Mouse (Mus musculus) heart, postnatal 25 days (tissue): ENCODE results near the gene Hist1h2bk. TPM values are rescaled to one million over a fixed set of nuclear protein-coding genes. Genes with fewer than 3 reads are reported as not detected.

Source experiments
- DNase-seq: peaks from one replicate; pipeline ENCODE4 v3.0.0; 2022; ENCODE audit warnings: low spot score
- intact Hi-C: fragments of 180-260 bp; cut with DNase I; formaldehyde crosslinking; loops from one replicate; pipeline ENCODE4 v1.15.1; 2025
- total RNA-seq, 2 experiments: library from RNA; stranded (reverse); gene quantifications; 2 replicates each; pipeline ENCODE4 v1.2.3; 2021

Hist1h2bk gene
- total RNA-seq, 2 experiments from 2014 or later: 17.2 to 23.4 TPM

DNA sequence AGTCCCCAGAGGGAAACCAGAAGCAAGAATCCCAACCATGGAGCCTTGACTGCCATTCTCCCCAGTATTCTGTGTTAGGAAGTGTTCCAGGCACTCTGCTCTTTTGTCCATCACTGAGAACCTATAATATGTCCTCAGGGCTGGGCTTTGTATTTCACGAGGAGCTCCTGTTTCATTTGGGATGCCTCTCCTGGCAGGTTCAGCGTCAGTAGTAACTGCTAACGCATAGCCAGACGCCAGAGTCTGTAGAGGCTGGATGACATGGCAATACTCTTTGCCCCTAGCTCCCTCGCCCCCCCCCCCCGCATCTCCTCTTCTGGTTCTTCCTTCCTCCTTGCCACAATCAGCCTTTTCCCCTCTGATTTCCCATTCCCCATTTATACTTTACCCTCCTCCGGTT, 26.0 kb upstream of the Hist1h2bk start, which contains the start of gene Prss16:
Prss16 (minus strand) TSS at position 101 of the 400 bp plus-strand sequence.
- no peak for DNase-seq
- intact Hi-C loops: no loop called here

GRCm38 (mm10) chr13:22013716-22014115, 22.0 kb upstream of the Hist1h2bk start:
- DNase-seq: no peak
- intact Hi-C loops: loop anchor here (2.0 kb wide), 1 partner anchor 19 kb away; no protein-coding TSS in a partner anchor

- no peak for DNase-seq
- intact Hi-C loops: loop anchor here (2.0 kb wide), 1 partner anchor 20 kb away; no protein-coding TSS in a partner anchor
These were observed 21.2 kb upstream of the Hist1h2bk start for GRCm38 (mm10) chr13:22014411-22014845.

GRCm38 (mm10) chr13:22015479-22016450, 19.9 kb upstream of the Hist1h2bk start:
- peak; percentile 29 for DNase-seq
- intact Hi-C loops: loop anchor here (2.0 kb wide), 1 partner anchor 21 kb away; no protein-coding TSS in a partner anchor

DNA sequence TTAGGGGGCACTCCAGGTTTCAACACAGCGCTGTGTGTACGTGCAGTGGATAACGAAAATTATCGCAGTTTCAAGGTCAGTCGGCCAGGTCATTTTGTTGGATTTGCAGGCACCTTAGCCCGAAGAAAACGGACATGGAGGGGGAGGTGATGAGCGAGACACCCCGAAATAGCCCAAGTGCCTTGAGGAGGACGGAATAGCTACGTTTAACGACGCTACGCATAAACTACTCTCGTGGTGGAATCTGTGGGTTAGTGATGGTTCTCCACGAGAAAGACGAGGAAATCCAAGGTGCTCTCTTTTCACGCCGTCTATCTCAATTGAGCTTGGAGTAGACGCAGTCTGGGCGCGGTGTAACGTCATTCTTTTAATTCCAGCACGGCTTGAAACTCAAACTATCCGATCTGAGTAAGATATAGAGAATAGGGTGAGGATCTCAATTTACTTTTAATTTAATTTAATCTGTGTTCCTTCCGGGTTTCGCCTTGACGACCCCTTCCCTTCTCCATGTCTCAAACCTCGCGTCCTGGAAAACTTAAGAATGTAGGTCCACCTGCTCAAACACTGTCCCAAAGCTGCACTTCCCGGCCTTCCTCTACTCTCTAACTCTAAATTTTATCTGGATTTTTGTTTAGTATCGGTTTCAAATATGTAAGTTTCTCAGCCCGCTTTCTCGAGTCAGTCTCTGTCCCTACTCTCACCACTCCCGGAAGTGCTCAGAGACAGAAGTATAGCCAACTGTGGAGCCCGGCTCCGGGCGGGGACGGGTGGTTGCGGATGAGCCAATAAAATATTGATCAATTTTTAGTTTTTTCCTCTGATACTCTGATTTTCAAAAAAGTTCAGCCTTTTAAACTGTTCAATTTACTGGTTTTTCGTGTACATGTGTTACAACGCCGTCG, 15.5 kb upstream of the Hist1h2bk start:
- DNase-seq: no peak
- intact Hi-C loops: loop anchor here (2.0 to 10.0 kb wide), 5 partner anchors 45 to 1497 kb away; no protein-coding TSS in a partner anchor

DNA sequence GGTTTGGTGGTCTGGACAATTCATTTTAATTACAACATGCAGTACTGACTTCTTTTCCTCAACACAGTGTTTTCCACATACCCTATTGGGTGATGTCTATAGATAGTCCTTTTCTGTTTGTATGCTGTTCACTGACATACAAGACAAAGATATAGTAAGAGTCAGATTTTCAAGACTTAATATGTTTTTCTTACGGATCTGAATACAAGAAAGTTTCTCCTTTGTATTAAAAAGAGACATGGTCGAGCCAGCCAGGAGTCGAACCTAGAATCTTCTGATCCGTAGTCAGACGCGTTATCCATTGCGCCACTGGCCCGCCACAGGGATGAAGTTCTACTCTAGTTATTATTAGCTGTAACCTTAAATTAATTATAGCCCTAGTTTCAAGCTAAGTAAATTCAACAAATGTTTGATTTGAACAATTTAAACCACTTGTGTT, 14.8 kb upstream of the Hist1h2bk start:
- intact Hi-C loops: loop anchor here (2.0 to 10.0 kb wide), 5 partner anchors 46 to 1496 kb away; no protein-coding TSS in a partner anchor
- peak; percentile 35 for DNase-seq

DNA sequence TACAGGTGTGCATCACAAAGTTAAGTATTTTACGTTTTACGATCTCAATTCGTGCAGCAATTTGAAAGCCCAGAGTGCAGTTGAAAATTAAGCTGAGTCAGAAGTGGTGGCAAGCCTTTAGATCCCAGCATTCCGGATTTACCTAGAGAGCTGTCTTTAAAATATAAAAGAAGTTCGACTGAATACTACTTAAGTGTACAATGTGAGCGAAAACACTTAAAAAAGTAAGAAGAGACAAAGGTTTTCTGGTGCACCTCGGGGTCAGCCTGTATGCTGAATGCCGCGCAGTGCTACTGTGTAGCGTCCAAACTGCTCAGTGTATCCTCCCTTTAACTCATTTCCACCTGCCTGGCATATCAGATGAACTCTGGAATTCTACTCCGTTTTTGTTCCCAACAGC, 14.1 kb upstream of the Hist1h2bk start:
- intact Hi-C loops: loop anchor here (2.0 to 10.0 kb wide), 5 partner anchors 47 to 1496 kb away; no protein-coding TSS in a partner anchor

DNA sequence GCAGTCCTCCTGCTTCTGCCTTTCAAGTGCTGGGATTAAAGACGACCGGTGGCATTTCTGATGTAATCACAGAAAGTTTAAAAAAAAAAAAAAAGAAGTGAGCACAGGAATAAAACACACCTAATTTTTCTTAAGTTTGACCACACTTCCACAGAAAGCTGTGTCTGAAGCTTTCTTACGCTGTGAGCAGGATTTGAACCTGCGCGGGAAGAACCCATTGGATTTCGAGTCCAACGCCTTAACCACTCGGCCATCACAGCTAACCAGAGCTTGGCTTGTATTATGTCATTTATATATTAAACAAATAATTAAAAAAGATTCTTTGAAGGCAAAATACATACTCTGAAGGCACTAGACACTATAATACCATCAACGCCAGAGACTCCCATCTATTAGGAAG, 13.4 kb upstream of the Hist1h2bk start:
- intact Hi-C loops: loop anchor here (5.0 to 10.0 kb wide), 4 partner anchors 100 to 1495 kb away; no protein-coding TSS in a partner anchor
- peak; percentile 60 for DNase-seq

More for the DNA sequence above, 14.1 kb upstream of the Hist1h2bk start:
- DNase-seq: no peak

DNA sequence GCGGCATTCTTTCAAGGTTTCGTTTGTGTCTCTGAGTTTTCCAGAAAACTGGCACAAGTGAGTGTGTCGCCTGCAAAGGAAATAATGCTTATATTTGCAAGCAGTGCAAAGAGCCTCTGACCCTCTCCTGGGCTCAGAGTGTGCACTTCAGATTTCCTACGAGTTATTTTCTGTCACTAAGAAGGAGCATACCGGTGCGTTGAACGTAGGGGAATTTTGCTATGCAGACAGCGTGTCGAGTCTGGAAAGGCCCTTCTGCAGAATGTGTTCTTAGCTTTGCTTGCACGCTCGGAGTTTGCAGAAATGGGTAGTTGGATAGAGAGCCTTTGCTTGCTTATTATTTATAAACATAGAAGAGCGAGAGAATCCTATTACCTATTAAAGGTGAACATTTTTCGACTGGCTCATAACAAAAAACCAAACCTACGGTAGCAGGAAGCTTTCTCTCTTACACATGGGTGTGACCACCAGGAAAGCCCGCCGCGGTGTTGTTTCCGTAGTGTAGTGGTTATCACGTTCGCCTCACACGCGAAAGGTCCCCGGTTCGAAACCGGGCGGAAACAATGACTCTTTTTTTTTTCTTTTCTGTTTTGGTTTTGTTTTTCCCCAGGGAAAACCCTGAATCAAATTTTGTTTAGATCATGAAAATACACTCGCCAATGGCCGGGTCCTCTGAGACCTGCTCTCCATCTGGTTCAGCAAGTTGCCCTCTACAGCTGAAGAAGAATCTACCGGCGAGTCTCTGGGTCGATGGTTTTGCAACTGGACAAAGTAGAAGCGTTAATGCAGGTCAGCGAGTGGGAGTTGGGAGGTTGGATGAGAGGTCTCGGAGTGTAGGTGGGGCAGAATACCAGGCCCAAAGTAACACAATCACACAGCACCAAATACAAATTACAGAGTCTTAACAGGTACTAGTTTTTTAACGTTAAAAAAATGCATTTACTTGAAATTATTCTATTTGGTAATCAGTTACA, 9.3 kb upstream of the Hist1h2bk start:
- intact Hi-C loops: loop anchor here (5.0 to 10.0 kb wide), 4 partner anchors 172 to 1501 kb away; no protein-coding TSS in a partner anchor
- peak; percentile 59 for DNase-seq

- intact Hi-C loops: loop anchor here (1.0 to 10.0 kb wide), 6 partner anchors 55 to 1498 kb away; no protein-coding TSS in a partner anchor
- DNase-seq: peak; percentile 87
These were observed 6.8 kb upstream of the Hist1h2bk start for GRCm38 (mm10) chr13:22028673-22029460.

DNA sequence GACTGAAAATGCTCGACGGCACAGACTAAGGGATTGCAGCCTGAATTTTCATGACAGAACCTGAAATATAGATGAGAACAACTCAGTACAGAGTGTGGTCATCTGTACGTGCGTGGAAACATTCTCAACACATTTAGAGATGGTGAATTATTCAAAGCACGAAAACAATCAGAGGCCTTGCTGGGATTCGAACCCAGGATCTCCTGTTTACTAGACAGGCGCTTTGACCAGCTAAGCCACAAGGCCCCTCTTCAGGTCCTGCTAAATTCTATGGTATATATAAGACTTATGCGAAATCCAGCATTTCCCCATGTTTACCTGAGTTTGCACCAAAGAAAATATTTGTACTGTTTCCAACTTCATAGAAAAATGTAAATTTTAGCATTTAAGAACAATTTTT, 5.7 kb upstream of the Hist1h2bk start:
- intact Hi-C loops: loop anchor here (2.0 to 10.0 kb wide), 5 partner anchors 89 to 1497 kb away; no protein-coding TSS in a partner anchor
- DNase-seq: no peak

- intact Hi-C loops: no loop called here
- no peak for DNase-seq
These were observed 5.2 kb upstream of the Hist1h2bk start for GRCm38 (mm10) chr13:22030493-22030892.

- DNase-seq: no peak
These were observed 1.8 kb upstream of the Hist1h2bk start for GRCm38 (mm10) chr13:22033741-22034442.

GRCm38 (mm10) chr13:22034443-22035266, 1.0 kb upstream of the Hist1h2bk start:
- intact Hi-C loops: loop anchor here (5.0 kb wide), 2 partner anchors 1588 to 1648 kb away; partner anchors contain the start of genes Hist1h1e, Hist1h2ac, Hist1h2bc and Hist1h2be
- DNase-seq: no peak

More at GRCm38 (mm10) chr13:22033741-22034442, 1.8 kb upstream of the Hist1h2bk start:
- intact Hi-C loops: no loop called here

DNA sequence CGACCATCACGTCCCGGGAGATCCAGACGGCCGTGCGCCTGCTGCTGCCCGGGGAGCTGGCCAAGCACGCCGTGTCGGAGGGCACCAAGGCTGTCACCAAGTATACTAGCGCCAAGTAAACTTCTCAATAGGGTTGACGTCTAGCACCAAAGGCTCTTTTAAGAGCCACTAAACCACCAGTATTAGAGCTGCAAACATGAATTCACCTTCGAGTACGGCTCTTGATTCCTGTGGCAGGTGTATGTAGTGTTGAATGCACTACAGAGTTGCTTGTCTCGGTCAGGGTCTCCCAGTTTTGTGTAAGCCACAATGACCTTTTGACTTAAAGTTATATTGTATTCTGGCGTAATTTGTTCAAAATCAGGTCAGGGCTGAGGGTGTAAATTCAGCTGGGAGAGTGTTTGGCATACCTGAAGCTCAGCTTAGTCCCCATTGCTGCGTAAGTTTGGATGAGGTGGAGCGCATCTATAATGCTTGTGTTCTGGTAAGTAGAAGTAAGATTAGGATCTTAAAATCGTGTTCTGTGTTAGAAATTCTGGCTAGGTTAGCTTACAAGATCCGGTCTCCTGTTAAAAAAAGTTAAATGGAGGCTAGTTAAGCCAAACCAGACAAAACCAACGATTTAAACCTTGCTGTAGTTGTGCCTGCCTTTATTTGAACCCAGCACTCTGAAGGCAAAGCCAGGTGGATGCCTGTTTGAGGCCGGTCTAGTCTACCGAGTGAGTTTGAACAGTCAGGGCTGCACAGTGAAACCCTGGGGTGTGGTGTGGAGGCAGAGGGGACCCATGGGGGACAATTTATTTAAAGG, 683 bp downstream of the Hist1h2bk start:
- no peak for DNase-seq
- intact Hi-C loops: loop anchor here (5.0 kb wide), 2 partner anchors 1586 to 1646 kb away; partner anchors contain the start of genes Hist1h1e, Hist1h2ac, Hist1h2bc and Hist1h2be
